Mouse (Mus musculus) megakaryocyte progenitor cell, adult 5-6 weeks (primary cell): ENCODE measurements around the gene Adam23. TPM values are rescaled to one million over a fixed set of nuclear protein-coding genes. Genes with fewer than 3 reads are reported as not detected.
"Not testable (repeated sequence)": the region's sequence is repeated elsewhere in the genome, so short reads cannot be mapped to it uniquely, and the experiment has no call there.

Experiments
- ATAC-seq: replicated peaks from 2 replicates; pipeline ENCODE4 v1.8.0; 2016; ENCODE audit warnings: mild to moderate bottlenecking, moderate TSS enrichment, inconsistent platforms; ENCODE audit not compliant: poor library complexity
- total RNA-seq, 2 experiments: library from RNA; stranded (forward) in 1 of 2; stranded (reverse) in 1 of 2; fragments of 157-497, 149-512 nt in 1 of 2; fragments of 200-1000 nt in 1 of 2; gene quantifications; 2 replicates each; pipeline versions ENCODE4 v1.2.3 to v1.2.4; 2015 to 2017

Gene Adam23
- total RNA-seq, 2 experiments from 2014 or later, result 0.37 TPM; not detected in 1

- ATAC-seq, result no peak
Observed at GRCm38 (mm10) chr1:63573864-63574611, 128.3 kb downstream of the Adam23 start.

GRCm38 (mm10) chr1:63576803-63577202 lies 131.1 kb downstream of the Adam23 start:
- ATAC-seq, result no peak

- no peak for ATAC-seq
Observed at GRCm38 (mm10) chr1:63579153-63579552, 133.5 kb downstream of the Adam23 start.

GRCm38 (mm10) chr1:63586869-63587268 lies 141.2 kb downstream of the Adam23 start:
- no peak for ATAC-seq

- no peak for ATAC-seq
Observed at GRCm38 (mm10) chr1:63603870-63604500, 158.3 kb downstream of the Adam23 start.

- ATAC-seq, result no peak
Observed at GRCm38 (mm10) chr1:63609613-63610012, 163.9 kb downstream of the Adam23 start.

GRCm38 (mm10) chr1:63614594-63614993 lies 168.9 kb downstream of the Adam23 start:
- no peak for ATAC-seq

GRCm38 (mm10) chr1:63615668-63616067 lies 170.0 kb downstream of the Adam23 start, which contains the start of gene Gm39653:
TSS of gene Gm39653 (plus strand) at chr1:63615968.
- no peak for ATAC-seq

GRCm38 (mm10) chr1:63628211-63628610 lies 182.5 kb downstream of the Adam23 start:
- no peak for ATAC-seq

- ATAC-seq, result not testable (repeated sequence)
Observed at GRCm38 (mm10) chr1:63630390-63630789, 184.7 kb downstream of the Adam23 start.

GRCm38 (mm10) chr1:63639921-63640320 lies 194.2 kb downstream of the Adam23 start:
- ATAC-seq, result no peak

Other genes starting within 250 kb of the Adam23 start
- not detected in 2 replicates for gene Gpr1, start 231.3 kb upstream of the Adam23 start, total RNA-seq (2015)
- not detected in 2 replicates for gene Gpr1, start 231.3 kb upstream of the Adam23 start, total RNA-seq (2017)
- not detected in 2 replicates for gene Zdbf2, start 172.6 kb upstream of the Adam23 start, total RNA-seq (2015)
- gene Zdbf2, start 172.6 kb upstream of the Adam23 start, total RNA-seq (2017), result not detected in 2 replicates
- gene Gm39653, start 170.1 kb downstream of the Adam23 start, total RNA-seq (2015), result not detected in 2 replicates
- not detected in 2 replicates for gene Gm39653, start 170.1 kb downstream of the Adam23 start, total RNA-seq (2017)
- not detected in 2 replicates for gene Dytn, start 241.0 kb downstream of the Adam23 start, total RNA-seq (2015)
- gene Dytn, start 241.0 kb downstream of the Adam23 start, total RNA-seq (2017), result not detected in 2 replicates